Mouse (Mus musculus): ENCODE measurements around the gene Zfp148.
"Not testable (repeated sequence)": the region's sequence is repeated elsewhere in the genome, so short reads cannot be mapped to it uniquely, and the experiment has no call there.

The Zfp148 gene

DNA sequence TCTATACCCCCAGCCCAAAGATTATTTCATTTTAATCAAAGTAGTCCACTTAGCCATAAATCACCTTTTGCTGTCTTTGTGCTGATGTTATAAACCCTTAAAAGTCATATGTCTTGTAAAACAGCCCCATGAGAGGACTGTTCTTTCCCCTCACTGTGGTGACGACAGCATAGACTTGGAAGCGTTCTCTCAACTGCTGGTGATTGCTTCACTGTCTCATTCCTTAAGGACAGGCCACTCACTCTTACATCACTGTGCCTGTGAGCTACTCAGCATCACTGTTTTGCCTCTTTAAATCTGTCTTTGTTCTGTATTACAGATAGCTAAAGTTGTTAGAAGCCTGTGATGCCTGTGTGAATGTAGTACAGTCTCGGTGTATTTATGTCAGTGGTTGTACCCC lies 80.8 kb downstream of the Zfp148 start:
- DNase-seq (ENCODE audit: low read depth, low spot score): no peak

DNA sequence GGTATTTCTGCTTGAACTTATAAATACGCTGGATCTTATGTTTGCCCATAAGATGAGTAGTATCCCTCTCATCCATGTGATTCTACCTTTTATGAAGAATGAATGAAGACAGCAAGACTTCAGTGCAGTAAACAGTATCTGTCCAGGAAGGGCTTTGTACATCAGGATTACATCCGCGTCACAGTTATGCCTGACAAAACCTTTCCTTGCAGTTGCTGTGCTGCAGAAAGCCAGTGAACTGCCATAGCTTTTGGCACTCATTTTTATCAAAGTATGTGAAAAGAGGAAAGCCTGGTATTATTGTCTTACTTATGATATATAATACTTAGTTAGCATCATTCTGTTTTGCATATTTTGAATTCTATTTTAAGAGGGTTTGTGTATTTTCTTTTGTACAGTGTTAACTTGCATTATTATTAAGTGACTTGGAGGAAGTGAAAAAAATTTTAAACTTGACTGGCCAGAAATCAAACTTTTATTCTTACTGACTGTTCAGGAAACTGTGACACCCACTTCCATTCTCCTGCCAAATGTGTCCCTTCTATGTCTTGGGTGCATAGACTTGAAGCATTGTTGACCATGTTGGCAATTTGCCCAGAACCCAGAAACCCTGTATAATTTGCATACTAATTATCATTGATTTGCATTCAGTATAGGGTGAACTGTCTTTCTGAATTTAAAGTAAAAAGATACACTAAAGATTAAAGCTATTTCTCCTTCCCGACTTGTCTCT lies 84.0 kb downstream of the Zfp148 start:
- DNase-seq (ENCODE audit: low read depth, low spot score): peak; percentile 66

DNA sequence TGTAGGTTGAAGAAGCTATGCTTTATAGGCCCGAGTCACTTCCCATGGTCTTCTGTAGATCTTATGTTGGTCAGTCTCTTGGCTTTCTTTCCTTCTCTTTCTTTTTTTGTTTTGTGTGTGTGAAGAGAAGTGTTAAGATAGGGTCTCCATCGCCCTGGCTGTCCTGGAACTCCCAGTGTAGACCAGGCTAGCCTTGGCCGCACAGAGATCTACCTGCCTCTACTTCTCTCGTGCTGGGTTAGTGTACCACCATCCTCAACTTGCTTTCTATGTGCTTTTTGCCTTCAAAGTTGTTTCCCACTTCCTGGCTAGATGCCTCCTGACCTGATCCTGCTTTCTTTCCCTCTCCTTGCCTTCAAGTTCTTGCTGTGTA lies 84.6 kb downstream of the Zfp148 start:
- no peak for DNase-seq (ENCODE audit: low read depth, low spot score)

DNA sequence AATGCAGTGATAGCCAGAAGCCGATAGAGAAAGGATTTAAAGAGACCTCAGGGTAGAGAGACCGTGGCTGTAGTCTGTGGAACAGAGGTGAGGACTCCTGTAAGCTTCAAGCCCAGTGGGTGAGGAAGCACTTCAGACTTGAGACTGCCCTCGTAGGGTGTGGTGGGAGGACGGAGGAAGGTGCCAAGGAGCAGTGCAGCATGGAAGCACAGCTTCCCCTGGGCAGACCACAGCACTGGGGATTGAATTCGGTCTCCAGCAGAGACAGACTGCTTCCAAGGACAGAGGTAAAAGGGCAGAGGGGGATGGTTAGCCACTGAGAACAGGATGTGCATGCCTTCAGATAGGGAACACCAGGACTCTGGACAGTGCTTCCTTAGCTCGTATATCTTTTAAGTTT lies 86.8 kb downstream of the Zfp148 start:
- DNase-seq (ENCODE audit: low read depth, low spot score): no peak

DNA sequence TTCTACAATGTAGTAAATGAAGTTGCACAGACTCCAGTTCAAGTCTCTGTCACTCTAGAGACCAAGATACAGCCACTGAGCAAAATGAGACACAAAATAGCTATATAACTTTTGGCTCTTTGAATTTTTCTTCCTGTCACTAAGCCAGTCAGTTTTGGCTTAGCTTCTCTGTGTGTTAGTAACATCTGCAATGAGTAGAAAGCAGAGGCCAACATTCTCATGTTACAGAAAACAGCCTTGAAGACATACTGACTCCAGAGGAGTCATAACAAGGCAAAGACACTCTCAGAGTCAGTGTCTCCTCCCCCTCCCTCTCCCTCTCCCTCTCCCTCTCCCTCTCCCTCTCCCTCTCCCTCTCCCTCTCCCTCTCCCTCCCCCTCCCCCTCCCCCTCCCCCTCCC lies 89.3 kb downstream of the Zfp148 start:
- DNase-seq (ENCODE audit: low read depth, low spot score): no peak

DNA sequence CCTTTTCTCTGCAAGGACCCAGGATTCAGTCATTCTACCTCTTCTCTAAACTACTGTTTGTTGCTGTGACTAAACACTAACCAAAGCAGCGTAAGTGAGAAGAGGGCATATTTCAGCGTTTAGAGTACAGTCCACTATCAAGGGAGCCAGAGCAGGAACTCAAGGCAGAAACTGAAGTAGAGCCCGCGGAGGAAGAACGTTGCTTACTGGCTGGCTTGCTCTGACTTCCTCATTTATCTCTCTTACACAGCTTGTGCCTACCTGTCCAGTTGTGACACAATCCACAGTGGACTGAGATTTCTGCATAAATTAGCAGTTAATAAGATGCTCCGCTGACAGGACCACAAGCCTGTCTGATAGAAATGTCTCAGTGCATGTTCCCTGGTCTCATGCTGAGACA lies 93.7 kb downstream of the Zfp148 start:
- no peak for DNase-seq (ENCODE audit: low read depth, low spot score)

DNA sequence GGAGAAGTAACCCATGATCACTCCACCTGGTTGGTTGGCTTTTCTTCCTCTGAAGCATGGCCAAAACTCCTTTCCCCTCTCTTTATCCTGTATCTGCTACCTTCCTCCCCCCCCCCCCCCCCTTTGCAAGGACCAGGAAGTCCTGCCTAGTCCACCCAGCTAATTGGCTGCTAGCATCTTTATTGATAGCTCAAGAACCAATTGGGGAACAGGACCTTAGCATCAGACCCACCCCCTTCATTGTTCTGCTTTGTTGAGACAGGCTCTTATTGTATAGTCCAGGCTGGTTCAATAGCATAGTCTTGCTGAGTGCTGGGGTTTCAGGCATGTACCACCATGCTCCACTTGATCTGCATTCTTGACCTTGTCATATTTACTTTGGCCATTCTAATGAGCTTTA lies 99.3 kb downstream of the Zfp148 start:
- DNase-seq (ENCODE audit: low read depth, low spot score): no peak

DNA sequence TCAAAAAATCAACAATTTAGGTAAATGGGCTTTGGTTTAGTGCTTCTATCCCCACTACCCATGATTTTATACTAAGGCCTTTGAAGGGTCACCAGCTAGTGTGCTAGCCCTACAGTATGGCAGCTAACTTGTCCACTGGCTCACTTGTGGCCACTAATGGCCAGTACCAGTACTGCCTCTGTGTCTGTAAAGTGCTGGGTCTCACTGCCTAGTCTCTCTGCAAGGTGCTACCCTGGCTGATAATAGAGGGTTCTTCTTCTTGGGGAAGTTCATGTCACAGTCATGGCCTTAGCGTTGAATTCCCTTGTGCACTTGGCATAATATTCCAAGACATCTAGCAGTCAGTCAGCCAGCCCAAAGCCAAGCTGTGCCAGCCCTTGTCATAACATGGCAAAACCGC lies 100.5 kb downstream of the Zfp148 start:
- DNase-seq (ENCODE audit: low read depth, low spot score): no peak

DNA sequence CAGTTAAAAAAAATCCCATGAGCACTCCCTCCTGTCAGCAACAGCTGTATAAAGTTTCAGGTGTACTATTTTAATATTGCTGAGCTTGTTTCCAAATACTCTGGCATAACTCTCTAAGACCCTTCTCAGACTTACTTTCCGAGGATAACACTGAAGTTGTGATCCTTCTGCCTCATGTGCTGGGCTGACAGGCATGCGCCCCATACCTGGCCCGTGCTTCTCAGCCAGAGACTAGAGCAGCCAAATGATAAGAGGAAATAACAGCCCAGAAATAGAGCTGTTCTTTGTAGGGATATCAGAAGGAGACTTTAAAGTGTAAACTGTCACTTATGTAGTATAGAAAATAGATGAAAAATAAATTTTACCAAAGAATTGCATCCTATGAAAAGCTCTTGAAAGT lies 101.7 kb downstream of the Zfp148 start:
- DNase-seq (ENCODE audit: low read depth, low spot score): no peak

DNA sequence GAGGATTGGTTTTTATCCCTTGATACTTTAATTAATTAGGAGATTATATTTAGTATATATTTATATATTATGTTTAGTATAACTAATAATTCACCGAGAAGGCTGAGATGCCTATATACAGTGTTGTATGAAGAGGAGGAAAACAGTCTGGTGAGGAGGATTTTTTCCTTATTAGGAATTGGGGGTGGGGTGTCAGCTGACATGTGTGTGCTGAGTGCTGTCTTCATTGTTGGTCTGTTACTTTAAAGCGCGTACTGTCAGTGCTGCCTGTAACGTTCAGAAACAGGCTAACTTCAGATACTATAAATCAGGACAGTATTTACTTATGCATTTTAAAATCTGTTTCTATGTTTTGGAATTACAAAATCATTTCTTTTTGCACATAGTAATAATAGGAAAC lies 107.1 kb downstream of the Zfp148 start:
- DNase-seq (ENCODE audit: low read depth, low spot score): no peak

DNA sequence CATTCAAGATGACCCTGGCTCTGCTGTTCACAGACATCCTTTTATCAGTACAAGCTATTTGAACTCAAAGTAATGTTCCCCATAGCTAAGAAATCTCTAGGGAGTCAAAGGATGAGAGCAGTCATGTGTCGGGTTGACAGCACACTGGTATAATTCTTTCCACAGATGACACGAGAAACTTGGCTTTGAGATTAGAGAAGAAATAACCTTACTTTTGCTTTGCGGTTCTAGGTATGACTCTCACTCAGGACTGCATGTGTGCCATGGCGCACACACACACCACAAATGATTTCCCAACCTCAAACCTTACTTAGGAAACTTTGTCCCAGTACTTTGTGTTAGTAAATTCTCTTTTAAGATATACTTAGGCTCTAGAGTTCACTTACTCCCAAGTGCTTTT lies 113.7 kb downstream of the Zfp148 start:
- no peak for DNase-seq (ENCODE audit: low read depth, low spot score)

DNA sequence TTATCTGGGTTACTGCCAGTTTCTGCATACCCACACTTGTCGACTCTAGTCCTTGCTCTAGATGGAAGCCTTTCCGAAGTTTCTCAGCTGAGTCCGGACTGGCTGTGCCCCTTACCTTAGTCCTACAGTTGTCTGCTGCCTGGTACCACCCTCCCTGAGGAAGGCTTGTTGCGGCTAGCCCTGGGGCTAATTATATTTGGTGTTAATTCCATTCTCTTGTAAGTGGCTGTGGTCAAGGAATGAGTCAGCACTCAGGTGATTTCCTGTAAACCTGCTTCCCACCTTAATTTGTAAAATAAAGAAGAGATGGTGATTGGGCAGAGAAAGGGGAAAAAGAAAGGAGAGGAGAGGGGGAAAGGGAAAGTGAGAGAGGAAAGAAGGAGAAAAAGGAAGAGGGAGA lies 127.4 kb downstream of the Zfp148 start:
- no peak for DNase-seq (ENCODE audit: low read depth, low spot score)

DNA sequence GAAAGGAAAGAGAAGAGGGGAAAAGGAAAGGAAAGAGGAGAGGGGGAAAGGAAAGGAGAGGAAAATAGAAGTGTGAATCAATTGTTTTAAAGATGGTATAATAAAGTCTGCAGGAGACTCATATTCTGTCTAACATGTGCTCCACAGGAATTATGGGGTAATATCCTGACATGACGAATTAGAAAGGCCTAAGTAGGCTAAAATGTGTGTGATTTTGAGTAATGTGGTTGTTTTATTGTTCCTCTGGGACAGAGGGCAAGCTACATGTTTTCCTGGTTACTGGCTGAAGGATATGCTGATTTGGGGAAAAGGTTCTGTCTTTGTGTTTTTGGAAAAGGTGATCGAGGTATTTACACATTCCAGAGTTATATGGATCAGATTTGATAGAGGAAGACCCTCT lies 128.6 kb downstream of the Zfp148 start:
- DNase-seq (ENCODE audit: low read depth, low spot score): not testable (repeated sequence)

DNA sequence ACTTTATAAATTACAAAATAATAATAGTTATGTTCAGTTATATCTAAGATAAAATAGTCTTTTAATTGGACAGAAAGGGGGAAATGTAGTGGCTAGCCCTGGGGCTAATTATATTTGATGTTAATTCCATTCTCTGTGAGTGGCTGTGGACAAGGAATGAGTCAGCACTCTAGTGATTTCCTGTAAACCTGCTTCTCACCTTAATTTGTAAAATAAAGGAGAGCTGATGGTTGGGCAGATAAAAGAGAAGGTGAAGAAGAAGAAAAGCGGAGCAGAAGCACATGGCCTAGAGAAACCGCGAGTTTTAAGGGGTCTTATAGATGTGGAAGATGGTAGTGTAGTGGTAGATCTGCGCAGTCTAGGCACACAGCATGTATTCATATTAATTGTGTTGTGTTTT lies 130.2 kb downstream of the Zfp148 start:
- DNase-seq (ENCODE audit: low read depth, low spot score): not testable (repeated sequence)

DNA sequence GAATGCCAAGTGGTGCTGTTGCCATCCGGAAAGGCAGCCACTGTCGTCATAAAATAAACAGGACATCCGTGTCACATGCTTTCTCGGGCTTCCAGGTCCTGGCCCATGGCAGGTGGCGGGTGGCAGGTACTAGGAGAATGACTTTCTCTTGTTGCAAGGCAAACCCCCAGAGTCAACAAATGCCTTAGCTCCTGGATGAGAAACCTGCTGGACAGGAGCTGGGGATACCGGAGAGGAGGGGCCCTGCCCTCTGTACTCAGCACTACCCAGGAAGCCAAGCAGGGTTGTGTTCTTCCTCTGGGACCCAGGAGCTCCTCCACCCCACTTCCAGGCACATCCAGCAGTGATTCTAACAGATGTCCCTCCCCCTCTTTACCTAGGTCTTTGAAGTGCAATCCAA lies 131.9 kb downstream of the Zfp148 start:
- DNase-seq (ENCODE audit: low read depth, low spot score): no peak

DNA sequence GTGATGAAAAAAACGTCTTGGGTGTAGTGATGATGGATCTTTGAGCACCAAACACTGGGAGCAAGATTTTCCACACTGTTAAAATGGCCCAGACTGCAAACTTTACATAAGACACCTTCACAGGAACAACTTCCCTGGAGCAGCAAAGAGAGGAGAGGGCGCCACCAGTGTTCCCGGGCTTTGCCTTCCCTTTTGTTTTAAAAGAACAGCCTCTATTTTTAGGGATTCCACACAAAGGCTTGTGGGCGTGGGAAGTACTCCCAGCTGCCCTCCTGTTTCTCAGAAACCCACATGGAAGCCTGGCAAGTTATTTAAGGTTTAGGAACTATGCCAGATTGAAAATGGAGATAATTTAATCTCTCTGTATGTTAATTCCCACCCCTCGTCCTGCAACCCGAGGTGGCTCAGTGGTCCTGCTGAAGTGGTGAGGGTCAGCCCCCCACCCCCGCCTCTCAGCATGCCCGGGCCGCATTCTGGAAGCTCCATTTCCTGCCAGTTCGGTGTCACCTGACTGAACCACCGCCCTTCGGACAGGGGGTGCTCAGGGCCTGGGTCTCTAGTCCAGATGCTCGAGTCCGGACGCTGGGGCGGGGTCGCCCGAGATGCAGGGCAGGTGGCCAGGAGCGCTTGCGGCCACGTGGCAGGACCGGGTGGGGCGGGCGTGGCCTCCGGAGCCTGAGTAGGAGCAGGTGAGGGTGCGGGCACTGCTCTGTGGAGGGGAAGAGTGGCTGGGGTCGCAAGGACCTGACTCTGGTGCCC lies 136.3 kb downstream of the Zfp148 start, which contains the start of gene Slc12a8:
TSS of gene Slc12a8 (plus strand) at position 522 of the 759 bp plus-strand sequence.
- peak; percentile 14 for DNase-seq (ENCODE audit: low read depth, low spot score)

DNA sequence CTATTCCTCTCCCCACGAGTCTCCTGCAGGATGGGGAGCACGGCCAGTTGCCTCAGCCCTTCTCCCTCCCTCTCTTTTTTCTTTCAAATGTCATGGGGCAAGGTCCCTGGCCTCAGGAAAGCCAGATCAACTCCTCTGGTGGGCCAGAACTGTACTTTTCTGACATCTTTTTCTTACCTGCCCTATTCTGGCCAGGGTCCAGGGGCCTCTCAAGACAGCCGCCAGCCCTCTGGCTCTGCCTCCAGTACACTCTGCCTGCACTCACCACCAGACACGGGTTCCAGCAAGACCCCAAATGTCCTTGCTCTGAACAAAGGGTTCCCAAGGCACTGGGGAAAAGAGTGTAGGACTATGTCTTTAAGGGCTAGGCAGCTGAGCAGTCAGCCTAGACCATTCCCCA lies 137.0 kb downstream of the Zfp148 start:
- no peak for DNase-seq (ENCODE audit: low read depth, low spot score)

DNA sequence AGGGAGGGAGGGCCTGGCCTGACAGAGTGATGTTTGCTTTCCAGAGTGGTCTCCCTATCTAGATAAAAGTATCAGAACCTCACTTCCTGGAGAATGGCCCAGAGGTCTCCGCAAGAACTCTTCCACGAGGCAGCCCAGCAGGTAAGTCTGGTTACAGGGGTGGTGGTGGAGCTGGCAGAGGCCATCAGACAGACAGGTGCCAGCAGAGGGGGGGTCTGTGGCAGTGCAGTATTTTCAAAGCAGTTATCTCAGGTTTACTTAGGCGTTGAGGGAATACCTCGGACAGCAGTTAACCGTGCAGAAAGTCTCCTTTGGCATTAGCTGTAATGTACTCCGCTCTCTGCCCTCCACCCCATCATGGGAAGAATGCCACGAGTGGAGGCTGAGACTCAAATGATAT lies 137.6 kb downstream of the Zfp148 start:
- no peak for DNase-seq (ENCODE audit: low read depth, low spot score)

DNA sequence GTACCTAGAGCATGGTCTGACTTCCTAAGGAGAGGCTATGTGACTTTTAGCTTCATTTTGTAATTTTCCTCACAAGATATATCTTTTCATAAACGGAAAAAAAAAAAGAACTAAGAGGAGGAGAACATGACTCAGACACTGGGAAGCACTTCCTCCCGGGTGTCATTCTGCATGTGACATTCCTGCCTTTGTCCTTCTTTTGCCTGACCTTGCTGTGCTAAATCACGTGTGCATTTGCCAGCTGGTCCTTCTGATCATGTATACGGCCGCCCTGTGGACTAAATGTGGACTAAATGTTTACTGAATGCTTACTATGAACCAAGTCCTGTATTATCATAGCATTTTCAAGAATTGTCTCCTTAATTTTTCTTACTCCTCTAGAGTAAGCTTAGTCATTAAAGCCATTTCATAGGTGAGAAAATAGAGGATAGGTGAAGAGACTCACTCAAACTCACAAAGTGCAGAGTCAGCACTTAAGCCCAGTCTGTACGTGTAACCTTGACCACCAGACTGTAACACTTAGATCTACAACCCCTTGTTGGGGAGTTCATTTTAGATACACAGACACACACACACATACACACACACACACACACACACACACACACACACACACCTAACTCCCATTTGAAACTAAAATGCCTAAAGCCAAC lies 139.4 kb downstream of the Zfp148 start:
- no peak for DNase-seq (ENCODE audit: low read depth, low spot score)

DNA sequence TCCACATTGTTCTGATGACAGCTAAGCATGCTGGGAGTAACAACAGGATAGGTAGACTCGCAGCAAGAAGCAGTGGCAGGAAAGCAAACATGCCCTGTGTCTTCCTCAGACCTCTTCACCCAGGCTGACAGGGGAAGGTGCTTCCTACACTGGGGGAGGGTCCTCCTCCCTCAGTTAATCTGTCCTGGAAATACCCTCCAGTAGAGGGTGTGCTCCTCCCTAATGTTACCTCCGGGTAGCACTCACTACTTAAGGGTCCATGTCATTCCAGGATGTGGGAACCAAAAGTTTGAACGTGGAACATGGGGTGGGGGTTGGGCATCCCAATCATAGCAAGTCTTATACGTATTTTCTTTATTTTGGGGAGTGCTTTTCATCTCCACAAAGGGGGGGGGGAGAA lies 141.9 kb downstream of the Zfp148 start:
- no peak for DNase-seq (ENCODE audit: low read depth, low spot score)

DNA sequence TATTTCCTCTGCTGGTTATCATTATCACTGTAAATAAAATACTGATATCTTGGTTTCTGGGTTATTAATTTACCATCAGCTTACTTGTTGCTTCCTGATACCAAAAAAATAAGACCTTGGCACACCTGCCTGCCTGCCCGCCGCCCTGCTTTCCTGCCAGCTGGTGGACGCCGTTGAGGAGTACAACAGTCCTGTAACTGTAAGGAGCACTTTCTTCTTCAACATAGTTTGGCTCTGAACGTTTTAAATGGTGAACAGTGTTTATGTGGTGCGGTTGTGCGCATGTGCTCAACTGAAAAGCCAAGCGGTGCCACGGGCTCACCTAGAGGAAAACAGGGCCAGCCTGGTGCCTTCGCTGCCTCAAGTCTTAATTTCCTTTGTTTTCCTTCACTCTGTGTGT lies 142.9 kb downstream of the Zfp148 start:
- DNase-seq (ENCODE audit: low read depth, low spot score): no peak

DNA sequence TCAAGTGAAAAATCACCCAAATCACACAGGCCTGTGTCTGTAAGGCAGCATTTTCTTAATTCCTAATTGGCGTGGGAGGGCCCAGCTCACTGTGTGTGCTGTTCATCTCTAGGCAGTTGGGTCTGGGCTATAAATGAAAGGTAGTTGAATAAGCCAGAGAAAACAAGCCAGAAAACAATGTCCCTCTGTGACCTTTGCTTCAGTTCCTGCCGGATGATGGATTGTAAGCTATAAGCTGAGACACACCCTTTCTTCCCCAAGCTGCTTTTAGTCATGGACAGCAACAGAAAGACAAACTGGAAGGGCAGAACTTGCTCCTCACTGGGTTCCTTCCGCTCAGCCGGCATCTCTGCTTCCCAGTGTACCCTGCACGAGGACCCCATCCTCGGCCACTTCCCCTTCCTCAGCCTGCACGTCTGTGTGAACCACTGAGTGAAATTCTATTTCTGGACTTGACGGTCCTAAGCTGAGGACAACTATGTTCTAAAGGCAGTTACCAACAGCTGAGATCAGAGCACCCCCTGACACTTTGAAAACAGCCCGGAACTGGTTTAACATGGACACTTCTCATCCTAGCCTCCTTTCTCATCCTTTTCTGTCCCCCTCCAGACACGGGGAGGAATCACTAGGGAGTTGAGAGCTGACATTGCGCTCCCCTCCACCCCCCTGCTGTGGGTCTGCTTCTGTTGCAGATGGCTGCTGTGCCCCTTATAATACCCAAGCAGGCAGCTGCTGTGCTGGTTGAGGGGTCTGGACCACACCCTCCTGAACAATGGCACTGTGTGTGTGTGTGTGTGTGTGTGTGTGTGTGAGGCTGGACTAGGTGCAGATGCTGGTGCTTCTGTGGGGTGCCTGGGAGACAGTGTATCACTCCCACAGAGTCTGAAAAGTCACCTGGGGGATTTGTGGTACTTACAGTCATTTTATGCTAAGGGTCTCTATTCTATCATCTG lies 149.1 kb downstream of the Zfp148 start:
- no peak for DNase-seq (ENCODE audit: low read depth, low spot score)
